Mouse (Mus musculus) CH12.LX (cell line): ENCODE measurements around the gene Zmym6. TPM values are rescaled to one million over a fixed set of nuclear protein-coding genes. Genes with fewer than 3 reads are reported as not detected.

ENCODE experiments used
- DNase-seq: peaks from one replicate; pipeline ENCODE4 v3.0.0-alpha.2; 2013; ENCODE audit errors: extremely low read depth
- H3K27ac ChIP-seq: 2 replicates; pipeline ENCODE4 v1.5.1; 2012; ENCODE audit warnings: low read depth, mild to moderate bottlenecking, control low read depth, moderate library complexity; ENCODE audit not compliant: insufficient read depth
- H3K27me3 ChIP-seq: replicated peaks from 2 replicates; pipeline ENCODE3; 2012; ENCODE audit warnings: inconsistent platforms
- H3K36me3 ChIP-seq, 2 experiments: replicated peaks in 1 of 2; 2 replicates each; pipeline versions ENCODE3 to v1.6.1; 2012; ENCODE audit warnings: inconsistent platforms in 1 of 2, low read length in 1 of 2, mild to moderate bottlenecking in 1 of 2, mixed read lengths in 1 of 2, moderate library complexity in 1 of 2; ENCODE audit not compliant: control insufficient read depth in 1 of 2, insufficient read depth in 1 of 2
- H3K4me1 ChIP-seq, 2 experiments: 2 replicates each; pipeline ENCODE4 v1.6.1; 2012; ENCODE audit warnings: inconsistent platforms in 1 of 2, moderate library complexity in 1 of 2; ENCODE audit not compliant: insufficient read depth in 2 of 2, control insufficient read depth in 1 of 2
- H3K4me2 ChIP-seq: 2 replicates; pipeline ENCODE4 v1.6.1; 2012; ENCODE audit warnings: low read depth, mild to moderate bottlenecking, control low read depth; ENCODE audit not compliant: poor library complexity, insufficient read depth, severe bottlenecking
- H3K4me3 ChIP-seq, 3 experiments: fragments of 150-350 bp in 1 of 3; sonication (generic) in 1 of 3; replicated peaks in 1 of 3; 2 replicates each; pipeline versions ENCODE3 to v1.5.1; 2011 to 2012; ENCODE audit warnings: low read depth in 2 of 3, low read length in 2 of 3, mild to moderate bottlenecking in 2 of 3, moderate library complexity in 2 of 3, control low read depth in 1 of 3, improper control_type of control experiment in 1 of 3, inconsistent platforms in 1 of 3, mixed read lengths in 1 of 3; ENCODE audit not compliant: poor library complexity in 1 of 3
- H3K79me2 ChIP-seq: replicated peaks from 2 replicates; pipeline ENCODE4 v1.6.1; 2012; ENCODE audit warnings: mild to moderate bottlenecking, moderate library complexity; ENCODE audit not compliant: control insufficient read depth, poor library complexity, insufficient read depth, severe bottlenecking; ENCODE audit errors: extremely low read depth
- H3K9ac ChIP-seq: 2 replicates; pipeline ENCODE4 v1.6.1; 2012; ENCODE audit warnings: low read depth, mild to moderate bottlenecking, control low read depth, moderate library complexity; ENCODE audit not compliant: insufficient read depth
- H3K9me3 ChIP-seq: replicated peaks from 2 replicates; pipeline ENCODE3; 2012; ENCODE audit warnings: low read length, inconsistent platforms, mixed read lengths
- BHLHE40 ChIP-seq: IDR thresholded peaks from 2 replicates; pipeline ENCODE4 v1.6.1; 2011; ENCODE audit warnings: mild to moderate bottlenecking, low read depth, low read length, improper control_type of control experiment
- CHD1 ChIP-seq: IDR thresholded peaks from 2 replicates; pipeline ENCODE4 v1.6.1; 2012; ENCODE audit warnings: low read depth, low read length, improper control_type of control experiment, inconsistent platforms
- E2F4 ChIP-seq: IDR thresholded peaks from 2 replicates; pipeline ENCODE4 v1.6.1; 2011; ENCODE audit warnings: low read depth, low read length, improper control_type of control experiment; ENCODE audit not compliant: insufficient replicate concordance
- ELF1 ChIP-seq: IDR thresholded peaks from 2 replicates; pipeline ENCODE4 v1.6.1; 2014; ENCODE audit warnings: low read depth, mild to moderate bottlenecking, inconsistent platforms, low read length, improper control_type of control experiment
- EP300 ChIP-seq: IDR thresholded peaks from 2 replicates; pipeline ENCODE4 v1.6.1; 2011; ENCODE audit warnings: low read length, improper control_type of control experiment
- ETS1 ChIP-seq: conservative IDR thresholded peaks from 2 replicates; pipeline ENCODE4 v1.6.1; 2012; ENCODE audit warnings: low read depth, mild to moderate bottlenecking, inconsistent platforms, low read length, improper control_type of control experiment, moderate library complexity
- GABPA ChIP-seq: IDR thresholded peaks from 2 replicates; pipeline ENCODE4 v1.6.1; 2012; ENCODE audit warnings: low read depth, low read length, improper control_type of control experiment, inconsistent platforms; ENCODE audit not compliant: insufficient replicate concordance
- HCFC1 ChIP-seq: IDR thresholded peaks from 2 replicates; pipeline ENCODE4 v1.6.1; 2012; ENCODE audit warnings: low read depth, mild to moderate bottlenecking, inconsistent platforms, low read length, improper control_type of control experiment
- IRF4 ChIP-seq: IDR thresholded peaks from 2 replicates; pipeline ENCODE4 v1.6.1; 2014; ENCODE audit warnings: low read depth, mild to moderate bottlenecking, inconsistent platforms, low read length, improper control_type of control experiment
- JUN ChIP-seq: IDR thresholded peaks from 2 replicates; pipeline ENCODE4 v1.6.1; 2011; ENCODE audit warnings: low read depth, mild to moderate bottlenecking, low read length, improper control_type of control experiment, moderate library complexity; ENCODE audit not compliant: insufficient read depth
- KAT2A ChIP-seq: IDR thresholded peaks from 2 replicates; pipeline ENCODE4 v1.6.1; 2012; ENCODE audit warnings: low read length, improper control_type of control experiment, inconsistent platforms; ENCODE audit not compliant: insufficient replicate concordance
- MAFK ChIP-seq: IDR thresholded peaks from 2 replicates; pipeline ENCODE4 v1.6.1; 2011; ENCODE audit warnings: low read length, improper control_type of control experiment; ENCODE audit not compliant: insufficient replicate concordance
- MAZ ChIP-seq: IDR thresholded peaks from 2 replicates; pipeline ENCODE4 v1.6.1; 2012; ENCODE audit warnings: low read depth, mild to moderate bottlenecking, inconsistent platforms, low read length, improper control_type of control experiment, moderate library complexity
- MEF2A ChIP-seq: IDR thresholded peaks from 2 replicates; pipeline ENCODE4 v1.6.1; 2014; ENCODE audit warnings: low read depth, mild to moderate bottlenecking, inconsistent platforms, low read length, improper control_type of control experiment, borderline replicate concordance
- MXI1 ChIP-seq: IDR thresholded peaks from 2 replicates; pipeline ENCODE4 v1.6.1; 2011; ENCODE audit warnings: mild to moderate bottlenecking, low read depth, low read length, improper control_type of control experiment
- MYC ChIP-seq: IDR thresholded peaks from 2 replicates; pipeline ENCODE4 v1.6.1; 2011; ENCODE audit warnings: low read depth, mild to moderate bottlenecking, improper control_type of control experiment, low read length
- NELFE ChIP-seq: IDR thresholded peaks from 2 replicates; pipeline ENCODE4 v1.6.1; 2011; ENCODE audit warnings: low read depth, low read length, improper control_type of control experiment
- NRF1 ChIP-seq: IDR thresholded peaks from 2 replicates; pipeline ENCODE4 v1.6.1; 2014; ENCODE audit warnings: low read depth, mild to moderate bottlenecking, inconsistent platforms, low read length, improper control_type of control experiment, moderate library complexity
- PAX5 ChIP-seq: IDR thresholded peaks from 2 replicates; pipeline ENCODE4 v1.6.1; 2012; ENCODE audit warnings: low read length, inconsistent platforms, mixed read lengths
- RAD21 ChIP-seq: IDR thresholded peaks from 2 replicates; pipeline ENCODE4 v1.6.1; 2011; ENCODE audit warnings: low read depth, mild to moderate bottlenecking, low read length, improper control_type of control experiment, moderate library complexity
- RCOR1 ChIP-seq: conservative IDR thresholded peaks from 2 replicates; pipeline ENCODE4 v1.6.1; 2012; ENCODE audit warnings: low read depth, mild to moderate bottlenecking, inconsistent platforms, low read length, improper control_type of control experiment
- SIN3A ChIP-seq: IDR thresholded peaks from 2 replicates; pipeline ENCODE4 v1.6.1; 2012; ENCODE audit warnings: low read length, improper control_type of control experiment, inconsistent platforms
- TBP ChIP-seq: conservative IDR thresholded peaks from 2 replicates; pipeline ENCODE4 v1.6.1; 2011; ENCODE audit warnings: low read depth, low read length, improper control_type of control experiment
- TCF12 ChIP-seq: IDR thresholded peaks from 2 replicates; pipeline ENCODE4 v1.6.1; 2014; ENCODE audit warnings: low read depth, mild to moderate bottlenecking, inconsistent platforms, low read length, improper control_type of control experiment
- UBTF ChIP-seq: IDR thresholded peaks from 2 replicates; pipeline ENCODE4 v1.6.1; 2012; ENCODE audit warnings: low read depth, mild to moderate bottlenecking, inconsistent platforms, low read length, improper control_type of control experiment, moderate library complexity
- USF1 ChIP-seq: IDR thresholded peaks from 2 replicates; pipeline ENCODE4 v1.6.1; 2014; ENCODE audit warnings: low read depth, mild to moderate bottlenecking, inconsistent platforms, low read length, improper control_type of control experiment
- USF2 ChIP-seq: conservative IDR thresholded peaks from 2 replicates; pipeline ENCODE4 v1.6.1; 2011; ENCODE audit warnings: low read depth, low read length, improper control_type of control experiment
- ZC3H11A ChIP-seq: IDR thresholded peaks from 2 replicates; pipeline ENCODE4 v1.6.1; 2012; ENCODE audit warnings: low read depth, mild to moderate bottlenecking, inconsistent platforms, low read length, improper control_type of control experiment
- ZKSCAN1 ChIP-seq: IDR thresholded peaks from 2 replicates; pipeline ENCODE4 v1.6.1; 2012; ENCODE audit warnings: low read depth, inconsistent platforms, low read length, improper control_type of control experiment, borderline replicate concordance
- ZNF384 ChIP-seq: IDR thresholded peaks from 2 replicates; pipeline ENCODE4 v1.6.1; 2012; ENCODE audit warnings: low read depth, low read length, improper control_type of control experiment, inconsistent platforms
- dilution Hi-C: fragments of 300-500 bp; cut with MboI; formaldehyde crosslinking; loops from 2 replicates; pipeline ENCODE4 v1.14.3; 2020; ENCODE audit warnings: low sequenced_read_pairs; ENCODE audit not compliant: extremely low pct_unique_long_range_greater_than_20kb, extremely low pct_ligation_motif_present
- in situ Hi-C: fragments of 300-500 bp; cut with MboI; formaldehyde crosslinking; loops from 3 replicates; pipeline ENCODE4 v1.14.3; 2019; ENCODE audit warnings: low sequenced_read_pairs, low pct_ligation_motif_present, low pct_unique_long_range_greater_than_20kb, mixed read lengths
- polyA plus RNA-seq: library from polyadenylated mRNA; unstranded; fragments of >175 nt; gene quantifications from 2 replicates; pipeline ENCODE4 v1.2.1, GENCODE M21; 2012; ENCODE audit warnings: low read depth; ENCODE audit not compliant: insufficient read length
- total RNA-seq, 2 experiments: library from RNA; depleted of rRNA; stranded (reverse); fragments of 300-350 nt in 1 of 2; fragments of >200 nt in 1 of 2; gene quantifications; 2 replicates each; pipeline ENCODE4 v1.2.3; 2012 to 2014

Gene Zmym6
- total and polyA plus RNA-seq, 3 experiments: 7.8 to 9.1 (median 8.1) TPM

DNA sequence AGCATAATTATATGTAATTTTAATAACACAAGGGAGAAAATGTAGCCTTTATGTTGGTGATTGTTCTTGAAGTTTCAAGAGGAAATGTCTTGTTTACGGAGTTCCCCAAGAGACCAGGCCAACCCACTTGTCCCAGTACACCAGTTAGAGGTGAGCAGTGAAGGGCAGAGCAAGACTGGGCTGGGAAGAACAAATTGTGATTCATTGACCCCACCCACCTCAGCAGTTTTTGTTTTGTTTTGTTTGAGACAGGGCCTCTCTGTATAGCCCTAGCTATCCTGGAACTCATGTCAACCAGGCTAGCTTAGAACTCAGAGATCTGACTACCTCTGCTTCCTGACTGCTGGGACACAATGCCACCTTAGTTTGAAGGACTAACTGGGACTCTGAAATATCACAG is 47.1 kb downstream of the Zmym6 start:
- H3K27ac ChIP-seq: no peak overlapping the region
- dilution Hi-C loops: no loop called here
- H3K4me2 ChIP-seq: no peak overlapping the region
- H3K9ac ChIP-seq: no peak overlapping the region
- H3K36me3 ChIP-seq: peaks cover 5 to 30% of the 10 kb centered on the region in 2 experiments
- peaks cover 5% of the 10 kb centered on the region for H3K9me3 ChIP-seq
- H3K4me3 ChIP-seq: no peak overlapping the region
- TF ChIP-seq JUN (no peak), NELFE (no peak), UBTF (no peak), ZC3H11A (no peak), TBP (no peak), CHD1 (no peak), KAT2A (no peak)
- TF ChIP-seq, all 38 proteins: peak for 0
- Histone ChIP-seq H3K79me2 (no peaks in the 10 kb centered on the region), H3K27me3 (no peaks in the 10 kb centered on the region), H3K4me1 (peaks cover 0 to 26% of the 10 kb centered on the region in 2 experiments; a peak in 2 of 4 replicates)
- in situ Hi-C loops: no loop called here
- DNase-seq: no peak

DNA sequence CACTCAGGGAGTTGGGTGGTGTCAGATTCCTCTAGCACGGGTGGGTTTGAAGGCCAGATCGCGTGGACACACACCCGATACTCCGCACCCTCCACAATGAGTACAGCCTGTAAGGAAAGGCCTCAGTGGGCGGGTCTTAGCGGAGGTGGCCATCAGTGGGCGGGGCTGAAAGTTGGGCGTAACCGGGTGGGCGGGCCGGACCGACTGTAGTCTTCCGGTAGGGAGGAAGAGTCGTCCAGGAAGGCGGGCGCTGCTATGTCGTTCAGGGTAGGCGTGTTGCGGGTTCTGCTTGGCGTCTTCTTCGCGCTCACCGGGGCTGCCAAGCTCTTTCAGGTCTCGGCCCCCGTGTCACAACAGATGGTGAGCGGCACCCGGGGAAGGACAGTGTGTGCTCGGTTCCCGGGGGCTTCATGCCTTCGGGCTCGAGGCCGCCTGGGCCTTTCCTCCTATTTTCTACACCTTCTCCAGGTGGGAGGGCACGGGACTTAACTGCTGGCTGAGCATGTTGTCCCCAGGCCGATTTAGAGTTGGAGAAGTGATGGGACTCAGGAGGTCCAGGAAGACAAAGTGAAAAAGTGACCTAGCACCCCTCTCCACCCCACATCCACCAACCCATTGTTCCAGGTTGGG is 48.8 kb downstream of the Zmym6 start:
- dilution Hi-C loops: no loop called here
- no peak for TF ChIP-seq UBTF
- TF ChIP-seq HCFC1: peak; percentile 51
- TF ChIP-seq RCOR1: no peak
- TF ChIP-seq ZKSCAN1: no peak
- peak; percentile 77 for TF ChIP-seq SIN3A
- peak; percentile 35; the same call in 1 of the 2 replicates for TF ChIP-seq IRF4
- no peak for TF ChIP-seq USF1
- TF ChIP-seq TCF12: peak; percentile 41; the same call in 1 of the 2 replicates
- TF ChIP-seq MXI1: peak; percentile 37; the same call in 1 of the 2 replicates
- TF ChIP-seq BHLHE40: no peak
- no peak for TF ChIP-seq PAX5
- no peak for TF ChIP-seq MAZ
- no peak for TF ChIP-seq EP300
- no peak for TF ChIP-seq TBP
- peak; percentile 25; the same call in 1 of the 2 replicates for TF ChIP-seq NRF1
- no peak for TF ChIP-seq USF2
- TF ChIP-seq E2F4: 0 out of 2 replicates have a peak, but pooled peaks have one; percentile 54
- no peak for TF ChIP-seq GABPA
- no peak for TF ChIP-seq MYC
- TF ChIP-seq CHD1: no peak
- TF ChIP-seq MAFK: no peak
- no peak for TF ChIP-seq ETS1
- no peak for TF ChIP-seq JUN
- TF ChIP-seq ELF1: peak; percentile 91
- TF ChIP-seq MEF2A: no peak
- no peak for TF ChIP-seq RAD21
- no peak for TF ChIP-seq KAT2A
- TF ChIP-seq ZNF384: no peak

More for the DNA sequence above, 48.8 kb downstream of the Zmym6 start:
- Histone ChIP-seq H3K4me2 (peak overlapping the region; percentile 63), H3K36me3 (peaks cover 5 to 30% of the 10 kb centered on the region in 2 experiments), H3K27me3 (no peaks in the 10 kb centered on the region), H3K9ac (peak overlapping the region; percentile 83), H3K79me2 (no peaks in the 10 kb centered on the region), H3K27ac (no peak overlapping the region), H3K4me1 (peaks cover 0 to 26% of the 10 kb centered on the region in 2 experiments; a peak in 2 of 4 replicates), H3K4me3 (peak overlapping the region; percentile 75 to 84 (median 78)), H3K9me3 (peaks cover 5% of the 10 kb centered on the region)
- peak; percentile 94 for DNase-seq
- in situ Hi-C loops: no loop called here
